Mouse (Mus musculus) heart, postnatal 0 days (tissue): ENCODE measurements at regions not wholly inside any gene's neighbourhood (a gene's known extent, or its start where the extent isn't known, plus 50 kb on each side); places are given as distances from the start of the nearest gene placed in this dataset.

Source experiments
- CTCF ChIP-seq: IDR thresholded peaks from 2 replicates; pipeline ENCODE4 v1.5.1; 2016; ENCODE audit warnings: antibody characterized with exemption, control low read depth, low read depth
- EP300 ChIP-seq: IDR thresholded peaks from 2 replicates; pipeline ENCODE4 v1.6.1; 2016; ENCODE audit warnings: antibody characterized with exemption, low read depth

- no peak for TF ChIP-seq CTCF
- TF ChIP-seq EP300 = no peak
Measured at GRCm38 (mm10) chr5:50182721-50183120, 123.9 kb upstream of the Adgra3 start.
